Mouse (Mus musculus) hindbrain, postnatal 0 days (tissue): ENCODE measurements at regions not wholly inside any gene's neighbourhood (a gene's known extent, or its start where the extent isn't known, plus 50 kb on each side); places are given as distances from the start of the nearest gene placed in this dataset.
A peak's percentile ranks its signal among the peaks of the same experiment; 100 is the strongest.
"Not testable (repeated sequence)": the region's sequence is repeated elsewhere in the genome, so short reads cannot be mapped to it uniquely, and the experiment has no call there.

Experiments used
- ATAC-seq: fragments of 200-750 bp; cut with Nextera tagmentation; 2 replicates; pipeline ENCODE4 v1.8.0; 2017; ENCODE audit warnings: mild to moderate bottlenecking, moderate TSS enrichment, moderate library complexity
- DNase-seq: peaks from one replicate; pipeline ENCODE4 v3.0.0-alpha.2; 2015; ENCODE audit warnings: low spot score
- H3K27ac ChIP-seq: fragments of 300-500 bp; sonication (generic); 2 replicates; pipeline ENCODE4 v1.5.1; 2014; ENCODE audit warnings: mild to moderate bottlenecking
- H3K27me3 ChIP-seq: fragments of 300-500 bp; sonication (generic); 2 replicates; pipeline ENCODE4 v1.6.1; 2014; ENCODE audit warnings: low read length, mixed read lengths; ENCODE audit not compliant: insufficient read depth
- H3K36me3 ChIP-seq: fragments of 300-500 bp; sonication (generic); 2 replicates; pipeline ENCODE4 v1.6.1; 2014; ENCODE audit warnings: low read length, mixed read lengths; ENCODE audit not compliant: insufficient read depth
- H3K4me1 ChIP-seq: fragments of 300-500 bp; sonication (generic); 2 replicates; pipeline ENCODE4 v1.6.1; 2014; ENCODE audit warnings: antibody characterized with exemption, low read length, mixed read lengths; ENCODE audit not compliant: insufficient read depth
- H3K4me2 ChIP-seq: fragments of 300-500 bp; sonication (generic); 2 replicates; pipeline ENCODE4 v1.6.1; 2014; ENCODE audit warnings: low read depth, mild to moderate bottlenecking, low read length, moderate library complexity, mixed read lengths
- H3K4me3 ChIP-seq: fragments of 300-500 bp; sonication (generic); 2 replicates; pipeline ENCODE4 v1.5.1; 2014; ENCODE audit warnings: low read length
- H3K9ac ChIP-seq: fragments of 300-500 bp; sonication (generic); replicated peaks from 2 replicates; pipeline ENCODE4 v1.6.1; 2014; ENCODE audit warnings: mild to moderate bottlenecking, low read length, moderate library complexity, mixed read lengths
- H3K9me3 ChIP-seq: fragments of 300-500 bp; sonication (generic); 2 replicates; pipeline ENCODE4 v1.6.1; 2016; ENCODE audit warnings: low read length, mixed read lengths
- CTCF ChIP-seq: IDR thresholded peaks from 2 replicates; pipeline ENCODE4 v1.5.1; 2016; ENCODE audit warnings: antibody characterized with exemption, control low read depth, low read depth
- WGBS: fragments of 180-500 bp; shearing (Covaris S2); extraction: QIAGEN DNeasy Blood & Tissue Kit; methylation state at CpG from one replicate; pipeline ENCODE4 v1.1.7; 2014; 5-methylcytosine and 5-hydroxymethylcytosine counted together

- Histone ChIP-seq H3K4me3 (peak overlapping the region; percentile 26), H3K36me3 (no peaks in the 10 kb centered on the region), H3K4me1 (no peaks in the 10 kb centered on the region; the same call in 1 of the 2 replicates), H3K9ac (peak overlapping the region; percentile 6; the same call in 1 of the 2 replicates), H3K27me3 (no peaks in the 10 kb centered on the region), H3K9me3 (no peaks in the 10 kb centered on the region), H3K4me2 (peak overlapping the region; percentile 60), H3K27ac (peak overlapping the region; percentile 42)
- 0 out of 2 replicates have a peak, but pooled peaks have one; percentile 18 for ATAC-seq
- 5% methylated on average over 7 of the region's 7 CpGs for WGBS
- no peak for TF ChIP-seq CTCF
- no peak for DNase-seq
Measured at GRCm38 (mm10) chr6:103809986-103810341, 299.6 kb downstream of the Chl1 start.

- TF ChIP-seq CTCF, result no peak
- H3K9ac ChIP-seq, result peak overlapping the region; percentile 6; the same call in 1 of the 2 replicates
- H3K27me3 ChIP-seq, result no peaks in the 10 kb centered on the region
- peak overlapping the region; percentile 42 for H3K27ac ChIP-seq
- no peaks in the 10 kb centered on the region for H3K9me3 ChIP-seq
- H3K4me2 ChIP-seq, result peak overlapping the region; percentile 60
- peak overlapping the region; percentile 26 for H3K4me3 ChIP-seq
- no peaks in the 10 kb centered on the region for H3K36me3 ChIP-seq
- WGBS, result 3% methylated on average over 13 of the region's 13 CpGs
- H3K4me1 ChIP-seq, result no peaks in the 10 kb centered on the region; the same call in 1 of the 2 replicates
- peak; percentile 63 for DNase-seq
- ATAC-seq, result peak; percentile 85
Measured at GRCm38 (mm10) chr6:103810342-103811001, 300.1 kb downstream of the Chl1 start.

GRCm38 (mm10) chr6:103816396-103816795 lies 306.0 kb downstream of the Chl1 start:
- not testable (repeated sequence) for H3K9me3 ChIP-seq, H3K27ac ChIP-seq, H3K4me2 ChIP-seq, ATAC-seq, H3K36me3 ChIP-seq, H3K27me3 ChIP-seq, H3K4me1 ChIP-seq, H3K9ac ChIP-seq, DNase-seq, H3K4me3 ChIP-seq
- WGBS, result 52% methylated on average over 5 of the region's 5 CpGs

GRCm38 (mm10) chr6:103826042-103826441 lies 315.7 kb downstream of the Chl1 start:
- H3K4me1 ChIP-seq, result no peaks in the 10 kb centered on the region
- DNase-seq (no peak), ATAC-seq (no peak)
- H3K4me3 ChIP-seq, result no peak overlapping the region
- no peaks in the 10 kb centered on the region for H3K36me3 ChIP-seq
- 45% methylated on average over 2 of the region's 2 CpGs for WGBS
- H3K9ac ChIP-seq, result no peak overlapping the region
- no peaks in the 10 kb centered on the region for H3K9me3 ChIP-seq
- no peak for TF ChIP-seq CTCF
- no peak overlapping the region for H3K4me2 ChIP-seq
- H3K27ac ChIP-seq, result no peak overlapping the region
- no peaks in the 10 kb centered on the region for H3K27me3 ChIP-seq

- no peaks in the 10 kb centered on the region for H3K4me1 ChIP-seq
- ATAC-seq (no peak), DNase-seq (no peak)
- H3K9me3 ChIP-seq, result no peaks in the 10 kb centered on the region
- no peak overlapping the region for H3K27ac ChIP-seq
- WGBS, result 93% methylated on average over 3 of the region's 3 CpGs
- H3K27me3 ChIP-seq, result no peaks in the 10 kb centered on the region
- no peak overlapping the region for H3K4me2 ChIP-seq
- no peak for TF ChIP-seq CTCF
- H3K9ac ChIP-seq, result no peak overlapping the region
- H3K4me3 ChIP-seq, result no peak overlapping the region
- no peaks in the 10 kb centered on the region for H3K36me3 ChIP-seq
Measured at GRCm38 (mm10) chr6:103827623-103828022, 317.2 kb downstream of the Chl1 start.

- Histone ChIP-seq H3K27ac (no peak overlapping the region), H3K9ac (no peak overlapping the region), H3K9me3 (no peaks in the 10 kb centered on the region), H3K4me1 (no peaks in the 10 kb centered on the region), H3K27me3 (no peaks in the 10 kb centered on the region), H3K4me2 (no peak overlapping the region), H3K36me3 (no peaks in the 10 kb centered on the region), H3K4me3 (no peak overlapping the region)
- no peak for DNase-seq
- no peak for ATAC-seq
- TF ChIP-seq CTCF, result no peak
- WGBS, result 93% methylated on average over 1 of the region's 1 CpGs
Measured at GRCm38 (mm10) chr6:103828866-103829265, 318.5 kb downstream of the Chl1 start.

GRCm38 (mm10) chr6:103832301-103832700 lies 321.9 kb downstream of the Chl1 start:
- no peaks in the 10 kb centered on the region for H3K27me3 ChIP-seq
- no peaks in the 10 kb centered on the region for H3K36me3 ChIP-seq
- no peak for DNase-seq
- no peaks in the 10 kb centered on the region for H3K9me3 ChIP-seq
- H3K4me1 ChIP-seq, result no peaks in the 10 kb centered on the region
- TF ChIP-seq CTCF, result no peak
- no peak for ATAC-seq
- no peak overlapping the region for H3K4me2 ChIP-seq
- H3K4me3 ChIP-seq, result no peak overlapping the region
- WGBS, result 79% methylated on average over 4 of the region's 4 CpGs
- H3K9ac ChIP-seq, result no peak overlapping the region
- no peak overlapping the region for H3K27ac ChIP-seq
